Mouse (Mus musculus): ENCODE data around the gene Lrp2. TPM values are rescaled to one million over a fixed set of nuclear protein-coding genes. Genes with fewer than 3 reads are reported as not detected.

Lrp2 gene
- total and polyA plus RNA-seq, 3 experiments = 0.01 TPM; not detected in 2

DNA sequence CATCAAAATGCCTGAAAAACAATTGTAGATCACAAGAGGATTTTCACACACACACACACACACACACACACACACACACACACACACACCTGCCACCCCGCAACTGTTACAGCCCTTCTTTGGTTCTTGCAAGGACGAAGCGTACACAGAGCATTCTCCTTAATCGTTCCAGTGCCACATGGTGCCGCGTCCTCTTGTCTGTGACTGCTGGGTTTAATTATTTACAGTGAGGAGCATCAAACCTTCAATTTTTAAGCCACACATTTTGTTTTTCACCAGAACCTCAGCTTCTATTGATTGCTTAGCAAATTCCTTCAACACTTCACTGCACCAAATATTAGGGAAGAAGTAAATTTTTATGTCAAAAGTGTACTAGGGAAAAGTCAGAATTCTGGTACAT, 15.3 kb downstream of the Lrp2 start:
- Histone ChIP-seq H3K27ac (ENCODE audit: control insufficient read depth, low read depth, low read length) (no peak overlapping the region), H3K9me3 (replicated peaks; ENCODE audit: insufficient read depth, low read length) (no peaks in the 10 kb centered on the region), H3K4me3 (ENCODE audit: control insufficient read depth in 1 of 2, insufficient read depth in 1 of 2, low read depth in 2 of 2, low read length in 2 of 2) (no peak overlapping the region), H3K9ac (ENCODE audit: control insufficient read depth, low read depth, low read length, poor library complexity, severe bottlenecking) (no peak overlapping the region), H3K4me1 (ENCODE audit: control insufficient read depth in 1 of 2, insufficient read depth in 2 of 2, low read length in 2 of 2) (no peaks in the 10 kb centered on the region), H3K27me3 (ENCODE audit: control insufficient read depth in 1 of 2, insufficient read depth in 2 of 2, low read length in 2 of 2) (no peaks in the 10 kb centered on the region), H3K79me2 (ENCODE audit: control insufficient read depth, insufficient read depth, low read length, poor library complexity) (no peaks in the 10 kb centered on the region), H3K36me3 (ENCODE audit: control insufficient read depth in 1 of 2, insufficient read depth in 2 of 2, low read length in 2 of 2) (no peaks in the 10 kb centered on the region)
- no peak for DNase-seq (ENCODE audit: low read depth, low spot score)
- TF ChIP-seq CHD1 (IDR thresholded peaks at IDR 0.05; ENCODE audit: low read depth, low read length) = no peak

GRCm38 (mm10) chr2:69566281-69566680, 19.6 kb downstream of the Lrp2 start:
- no peaks in the 10 kb centered on the region; a peak in 1 of 4 replicates for H3K27me3 ChIP-seq (ENCODE audit: control insufficient read depth in 1 of 2, insufficient read depth in 2 of 2, low read length in 2 of 2)
- no peaks in the 10 kb centered on the region for H3K79me2 ChIP-seq (ENCODE audit: control insufficient read depth, insufficient read depth, low read length, poor library complexity)
- no peaks in the 10 kb centered on the region for H3K36me3 ChIP-seq (ENCODE audit: control insufficient read depth in 1 of 2, insufficient read depth in 2 of 2, low read length in 2 of 2)
- no peaks in the 10 kb centered on the region for H3K9me3 ChIP-seq (replicated peaks; ENCODE audit: insufficient read depth, low read length)
- DNase-seq (ENCODE audit: low read depth, low spot score) = no peak
- H3K9ac ChIP-seq (ENCODE audit: control insufficient read depth, low read depth, low read length, poor library complexity, severe bottlenecking) = no peak overlapping the region
- no peak overlapping the region for H3K27ac ChIP-seq (ENCODE audit: control insufficient read depth, low read depth, low read length)
- H3K4me3 ChIP-seq (ENCODE audit: control insufficient read depth in 1 of 2, insufficient read depth in 1 of 2, low read depth in 2 of 2, low read length in 2 of 2) = no peak overlapping the region
- TF ChIP-seq MXI1 (IDR thresholded peaks at IDR 0.05; ENCODE audit: low read depth, low read length) (no peak), ZNF384 (IDR thresholded peaks at IDR 0.05; ENCODE audit: low read depth, low read length) (no peak), TBP (IDR thresholded peaks at IDR 0.05; ENCODE audit: low read depth, low read length) (no peak), RAD21 (IDR thresholded peaks at IDR 0.05; ENCODE audit: low read depth, low read length) (no peak), NRF1 (IDR thresholded peaks at IDR 0.05; ENCODE audit: insufficient read depth, low read depth, low read length, poor library complexity, severe bottlenecking) (no peak), TAL1 (IDR thresholded peaks at IDR 0.05; ENCODE audit: low read length) (no peak), GABPA (IDR thresholded peaks at IDR 0.05; ENCODE audit: low read depth, low read length) (no peak)
- H3K4me1 ChIP-seq (ENCODE audit: control insufficient read depth in 1 of 2, insufficient read depth in 2 of 2, low read length in 2 of 2) = no peaks in the 10 kb centered on the region

- TF ChIP-seq GATA1 (IDR thresholded peaks at IDR 0.05; ENCODE audit: low read depth, low read length) (no peak), GABPA (IDR thresholded peaks at IDR 0.05; ENCODE audit: low read depth, low read length) (no peak), MYB (IDR thresholded peaks at IDR 0.05; ENCODE audit: low read depth, low read length) (no peak), ZMIZ1 (IDR thresholded peaks at IDR 0.05; ENCODE audit: low read depth, low read length) (no peak), KAT2A (conservative IDR thresholded peaks at IDR 0.05; ENCODE audit: low read depth, low read length) (no peak), RAD21 (IDR thresholded peaks at IDR 0.05; ENCODE audit: low read depth, low read length) (no peak), POLR2AphosphoS5 (IDR thresholded peaks at IDR 0.05; ENCODE audit: borderline replicate concordance, low read depth, low read length) (no peak), POLR2AphosphoS2 (IDR thresholded peaks at IDR 0.05; ENCODE audit: low read length) (no peak), MAZ (IDR thresholded peaks at IDR 0.05; ENCODE audit: low read depth, low read length) (no peak), RCOR1 (IDR thresholded peaks at IDR 0.05; ENCODE audit: low read depth, low read length) (no peak), ETS1 (IDR thresholded peaks at IDR 0.05; ENCODE audit: low read depth, low read length) (no peak), MXI1 (IDR thresholded peaks at IDR 0.05; ENCODE audit: low read depth, low read length) (no peak)
These were observed 22.4 kb downstream of the Lrp2 start for GRCm38 (mm10) chr2:69563492-69563891.

More at GRCm38 (mm10) chr2:69563492-69563891, 22.4 kb downstream of the Lrp2 start:
- H3K9me3 ChIP-seq (replicated peaks; ENCODE audit: insufficient read depth, low read length) = no peaks in the 10 kb centered on the region
- H3K4me3 ChIP-seq (ENCODE audit: control insufficient read depth in 1 of 2, insufficient read depth in 1 of 2, low read depth in 2 of 2, low read length in 2 of 2) = no peak overlapping the region
- H3K27ac ChIP-seq (ENCODE audit: control insufficient read depth, low read depth, low read length) = no peak overlapping the region
- H3K4me1 ChIP-seq (ENCODE audit: control insufficient read depth in 1 of 2, insufficient read depth in 2 of 2, low read length in 2 of 2) = no peaks in the 10 kb centered on the region
- DNase-seq (ENCODE audit: low read depth, low spot score) = no peak
- no peak overlapping the region for H3K9ac ChIP-seq (ENCODE audit: control insufficient read depth, low read depth, low read length, poor library complexity, severe bottlenecking)
- H3K79me2 ChIP-seq (ENCODE audit: control insufficient read depth, insufficient read depth, low read length, poor library complexity) = no peaks in the 10 kb centered on the region
- H3K36me3 ChIP-seq (ENCODE audit: control insufficient read depth in 1 of 2, insufficient read depth in 2 of 2, low read length in 2 of 2) = no peaks in the 10 kb centered on the region
- H3K27me3 ChIP-seq (ENCODE audit: control insufficient read depth in 1 of 2, insufficient read depth in 2 of 2, low read length in 2 of 2) = no peaks in the 10 kb centered on the region; a peak in 1 of 4 replicates

Measured in MEL (cell line).